Mouse (Mus musculus) liver, embryonic 16.5 days (tissue): ENCODE results near the gene F13b. TPM values are rescaled to one million over a fixed set of nuclear protein-coding genes. Genes with fewer than 3 reads are reported as not detected.

Source experiments
- ATAC-seq: fragments of 200-750 bp; cut with Nextera tagmentation; 2 replicates; pipeline ENCODE4 v1.8.0; 2017; ENCODE audit warnings: low read depth, mild to moderate bottlenecking, moderate number of reproducible peaks, moderate library complexity
- H3K27ac ChIP-seq: fragments of 300-500 bp; sonication (generic); 2 replicates; pipeline ENCODE4 v1.5.1; 2014; ENCODE audit warnings: mild to moderate bottlenecking, low read length
- H3K27me3 ChIP-seq: fragments of 300-500 bp; sonication (generic); 2 replicates; pipeline ENCODE4 v1.6.1; 2014; ENCODE audit warnings: low read depth, low read length, mixed read lengths; ENCODE audit not compliant: control insufficient read depth, insufficient read depth
- H3K36me3 ChIP-seq: fragments of 300-500 bp; sonication (generic); 2 replicates; pipeline ENCODE4 v1.6.1; 2014; ENCODE audit warnings: mild to moderate bottlenecking; ENCODE audit not compliant: control insufficient read depth, insufficient read depth
- H3K4me1 ChIP-seq: fragments of 300-500 bp; sonication (generic); 2 replicates; pipeline ENCODE4 v1.6.1; 2014; ENCODE audit warnings: low read depth, low read length, mixed read lengths; ENCODE audit not compliant: control insufficient read depth
- H3K4me2 ChIP-seq: fragments of 300-500 bp; sonication (generic); 2 replicates; pipeline ENCODE4 v1.6.1; 2014; ENCODE audit warnings: low read depth, low read length, mixed read lengths
- H3K4me3 ChIP-seq: fragments of 300-500 bp; sonication (generic); 2 replicates; pipeline ENCODE4 v1.5.1; 2014; ENCODE audit warnings: low read depth, mild to moderate bottlenecking, low read length
- H3K9ac ChIP-seq: fragments of 300-500 bp; sonication (generic); 2 replicates; pipeline ENCODE4 v1.6.1; 2014; ENCODE audit warnings: low read depth, low read length
- H3K9me3 ChIP-seq: fragments of 300-500 bp; sonication (generic); replicated peaks from 2 replicates; pipeline ENCODE4 v1.6.1; 2016; ENCODE audit warnings: low read length; ENCODE audit not compliant: control insufficient read depth
- WGBS: fragments of 180-500 bp; shearing (Covaris S2); extraction: QIAGEN DNeasy Blood & Tissue Kit; methylation state at CpG from one replicate; pipeline ENCODE4 v1.1.7; 2014; ENCODE audit not compliant: insufficient replicate concordance; 5-methylcytosine and 5-hydroxymethylcytosine counted together
- polyA plus RNA-seq: library from polyadenylated mRNA; unstranded; fragments of >200 nt; fragmentation: Nextera tagmentation; extraction: Ambion mirVana; gene quantifications from 2 replicates; pipeline ENCODE4 v1.2.1, GENCODE M21; 2015

F13b gene
- polyA plus RNA-seq, 1 experiment from 2014 or later: 39.9 TPM

DNA sequence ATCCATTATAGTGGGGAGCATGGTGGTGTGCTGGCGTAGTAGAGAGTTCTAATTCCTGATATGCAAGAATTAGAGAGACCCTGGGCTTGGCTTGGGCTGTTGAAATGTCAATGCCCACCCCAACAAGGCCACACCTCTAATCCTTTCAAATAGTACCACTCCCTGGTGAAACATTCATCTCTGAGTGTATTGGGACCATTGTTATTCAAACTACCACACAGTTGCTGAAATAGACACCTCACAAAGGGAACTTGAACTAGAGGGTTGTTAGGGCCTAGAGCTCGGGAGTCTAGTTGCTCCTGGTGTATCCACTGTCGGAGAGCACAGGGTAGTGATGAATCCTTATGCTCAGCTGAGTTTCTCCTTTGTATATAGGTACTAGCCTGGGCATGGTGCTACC, 6.9 kb upstream of the F13b start:
- H3K9me3 ChIP-seq: no peaks in the 10 kb centered on the region
- WGBS: 83% methylated on average over 3 of the region's 3 CpGs
- H3K27ac ChIP-seq: no peak overlapping the region
- H3K4me1 ChIP-seq: no peaks in the 10 kb centered on the region
- peaks cover 34% of the 10 kb centered on the region for H3K36me3 ChIP-seq
- no peak overlapping the region for H3K4me3 ChIP-seq
- no peak for ATAC-seq
- no peak overlapping the region for H3K9ac ChIP-seq
- H3K27me3 ChIP-seq: no peaks in the 10 kb centered on the region
- no peak overlapping the region for H3K4me2 ChIP-seq

- H3K9me3 ChIP-seq: no peaks in the 10 kb centered on the region
- no peak overlapping the region for H3K9ac ChIP-seq
- no peak overlapping the region for H3K4me2 ChIP-seq
- no peak overlapping the region for H3K4me3 ChIP-seq
- whole genome bisulfite sequencing: 83% methylated on average over 2 of the region's 2 CpGs
- H3K27me3 ChIP-seq: no peaks in the 10 kb centered on the region
- ATAC-seq: no peak
- H3K36me3 ChIP-seq: peaks cover 27% of the 10 kb centered on the region
- H3K4me1 ChIP-seq: no peaks in the 10 kb centered on the region
- H3K27ac ChIP-seq: no peak overlapping the region
These were observed 6.1 kb upstream of the F13b start for GRCm38 (mm10) chr1:139495408-139495807.

DNA sequence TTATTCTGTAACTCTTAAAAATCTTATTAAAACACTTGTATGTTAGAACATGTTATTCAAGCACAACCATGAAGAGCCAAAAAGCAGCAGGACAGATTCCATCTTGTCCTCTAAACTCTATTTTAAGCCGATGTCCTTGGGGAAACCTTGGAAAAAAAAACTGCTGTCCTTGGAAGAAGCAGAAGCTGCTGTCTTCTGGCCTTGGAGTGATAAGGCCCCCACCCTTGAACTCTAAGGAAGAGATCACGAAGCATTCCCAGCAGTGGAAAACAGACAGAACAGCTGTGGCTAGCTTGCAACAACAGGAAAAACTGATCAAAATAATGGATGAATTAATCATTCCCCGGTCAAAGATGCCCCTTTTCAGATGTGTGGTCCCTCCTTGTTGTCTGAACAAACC, 5.3 kb upstream of the F13b start:
- Histone ChIP-seq H3K4me2 (no peak overlapping the region), H3K4me3 (no peak overlapping the region), H3K36me3 (peaks cover 22% of the 10 kb centered on the region), H3K4me1 (no peaks in the 10 kb centered on the region), H3K27ac (no peak overlapping the region), H3K27me3 (no peaks in the 10 kb centered on the region), H3K9ac (no peak overlapping the region), H3K9me3 (no peaks in the 10 kb centered on the region)
- ATAC-seq: no peak
- WGBS: 75% methylated on average over 3 of the region's 3 CpGs

DNA sequence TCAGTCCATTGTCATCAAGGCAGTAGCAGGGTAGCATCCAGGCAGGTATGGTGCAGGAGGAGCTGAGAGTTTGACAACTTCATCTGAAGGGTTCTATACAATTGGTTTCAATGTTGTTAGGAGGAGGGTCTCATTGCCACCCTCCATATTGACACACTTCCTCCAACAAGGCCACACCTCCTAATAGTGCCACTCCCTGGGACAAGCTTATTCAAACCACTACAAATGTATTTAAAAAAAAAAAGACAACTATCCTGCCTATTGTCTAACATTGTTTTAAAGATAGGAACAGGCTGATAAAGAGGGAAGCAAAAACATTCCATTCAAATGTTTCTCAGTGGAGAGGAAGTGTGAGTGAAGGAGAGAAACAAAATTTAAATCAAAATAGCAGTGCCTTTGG, 1.8 kb upstream of the F13b start:
- Histone ChIP-seq H3K4me2 (no peak overlapping the region), H3K4me1 (no peaks in the 10 kb centered on the region), H3K27ac (no peak overlapping the region), H3K9me3 (no peaks in the 10 kb centered on the region), H3K4me3 (no peak overlapping the region), H3K27me3 (no peaks in the 10 kb centered on the region), H3K9ac (no peak overlapping the region), H3K36me3 (no peaks in the 10 kb centered on the region)
- no peak for ATAC-seq

DNA sequence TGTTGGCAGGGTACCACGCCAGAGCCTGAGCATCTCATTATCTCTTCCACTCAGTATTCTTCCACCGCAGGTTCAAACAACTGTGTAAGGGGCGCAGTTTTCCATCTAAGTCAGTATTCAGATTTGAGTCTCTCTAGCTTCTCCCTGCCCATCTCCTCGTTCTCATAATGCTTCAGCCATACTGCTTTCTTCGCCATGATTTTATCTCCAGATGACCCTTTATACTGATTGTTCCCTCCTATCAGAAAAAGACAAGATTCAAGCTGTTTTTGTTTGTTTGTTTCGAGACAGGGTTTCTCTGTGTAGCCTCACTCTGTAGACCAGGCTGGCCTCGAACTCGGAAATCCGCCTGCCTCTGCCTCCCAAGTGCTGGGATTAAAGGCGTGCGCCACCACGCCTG, 13.1 kb downstream of the F13b start:
- H3K9me3 ChIP-seq: no peaks in the 10 kb centered on the region
- no peak for ATAC-seq
- H3K9ac ChIP-seq: no peak overlapping the region
- no peak overlapping the region for H3K27ac ChIP-seq
- no peaks in the 10 kb centered on the region for H3K27me3 ChIP-seq
- WGBS: 77% methylated on average over 12 of the region's 12 CpGs
- H3K4me3 ChIP-seq: no peak overlapping the region
- no peaks in the 10 kb centered on the region for H3K4me1 ChIP-seq
- H3K4me2 ChIP-seq: no peak overlapping the region
- H3K36me3 ChIP-seq: no peaks in the 10 kb centered on the region

DNA sequence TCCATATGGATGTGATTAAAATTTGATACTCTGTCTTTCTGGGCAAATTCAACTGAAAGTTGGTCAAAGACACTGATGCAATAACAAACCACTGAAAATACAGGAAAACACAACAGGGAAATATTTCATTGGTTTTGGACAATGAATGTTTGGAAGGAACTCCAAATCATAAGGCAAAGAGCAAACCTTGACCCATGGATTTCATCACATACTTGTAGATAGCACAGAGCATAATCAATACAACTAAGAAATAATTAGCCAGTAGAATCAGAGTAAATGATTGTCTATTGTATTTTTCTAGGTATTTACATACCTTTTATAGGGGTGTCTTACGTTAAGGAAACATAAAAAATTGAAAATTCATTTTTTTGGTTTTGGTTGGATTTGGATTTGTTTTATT, 47.0 kb downstream of the F13b start:
- Histone ChIP-seq H3K27ac (no peak overlapping the region), H3K27me3 (no peaks in the 10 kb centered on the region), H3K36me3 (no peaks in the 10 kb centered on the region), H3K9me3 (no peaks in the 10 kb centered on the region), H3K9ac (no peak overlapping the region), H3K4me2 (no peak overlapping the region), H3K4me3 (no peak overlapping the region), H3K4me1 (no peaks in the 10 kb centered on the region)
- ATAC-seq: peak; percentile 30; the same call in 1 of the 2 replicates
- WGBS: 30% methylated on average over 1 of the region's 1 CpGs

GRCm38 (mm10) chr1:139551311-139551710, 49.8 kb downstream of the F13b start:
- ATAC-seq: no peak
- no peaks in the 10 kb centered on the region for H3K36me3 ChIP-seq
- H3K9me3 ChIP-seq: no peaks in the 10 kb centered on the region
- no peak overlapping the region for H3K4me3 ChIP-seq
- no peak overlapping the region for H3K4me2 ChIP-seq
- 38% methylated on average over 1 of the region's 1 CpGs for WGBS
- no peak overlapping the region for H3K9ac ChIP-seq
- no peaks in the 10 kb centered on the region for H3K27me3 ChIP-seq
- no peak overlapping the region for H3K27ac ChIP-seq
- H3K4me1 ChIP-seq: no peaks in the 10 kb centered on the region

GRCm38 (mm10) chr1:139560024-139560423, 58.5 kb downstream of the F13b start, which contains the start of gene Cfhr1:
TSS of gene Cfhr1 (minus strand) at chr1:139560272.
- WGBS: 45% methylated on average over 1 of the region's 1 CpGs
- Histone ChIP-seq H3K27me3 (no peaks in the 10 kb centered on the region), H3K4me1 (no peaks in the 10 kb centered on the region), H3K4me2 (no peak within 1 kb of the TSS), H3K4me3 (no peak within 1 kb of the TSS), H3K27ac (no peak within 1 kb of the TSS), H3K9me3 (no peaks in the 10 kb centered on the region), H3K36me3 (no peaks in the 10 kb centered on the region), H3K9ac (no peak within 1 kb of the TSS)
- ATAC-seq: peak; percentile 64
